ENCODE assay signal across 21 mouse cellular contexts in the genomic region with DNA sequence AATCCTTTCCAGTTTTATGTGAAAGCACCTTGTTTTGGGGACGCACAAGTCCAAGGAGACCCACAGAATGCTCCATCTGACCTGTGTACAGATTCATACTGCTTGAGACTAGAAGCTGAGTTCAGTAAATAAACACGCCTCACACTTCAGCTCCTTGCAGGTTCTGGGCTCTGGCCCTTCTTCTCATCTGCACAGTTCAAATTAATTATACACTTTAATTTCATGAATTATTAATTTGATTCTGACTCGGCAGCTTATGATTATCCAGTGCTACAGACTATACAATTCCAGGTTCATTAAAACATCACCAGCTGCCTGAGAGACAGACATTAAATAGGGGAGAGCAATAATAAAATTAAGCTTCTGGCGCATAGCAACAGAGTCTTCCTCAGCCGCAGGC.
A peak's percentile ranks its signal among the peaks of the same experiment; 100 is the strongest.
DNase-seq lines count a peak whose midpoint lies in the region; ATAC-seq and TF ChIP-seq lines count a peak whose summit lies in the region.
"Had no signal": no experiment of that assay in that cellular context is flagged by ENCODE, and none has a peak within 500 bp of the region (broad histone marks: within the 10 kb centered on the region; RNA-seq: fewer than 3 reads in every experiment).

No protein-coding gene starts in this region.

- H3K27ac ChIP-seq in hindbrain, embryonic 11.5 days (ENCODE audit: low read depth, low read length), result no peak overlapping the region
- H3K27ac ChIP-seq in hindbrain, embryonic 10.5 days, result no peak overlapping the region
- H3K27ac ChIP-seq in forebrain, postnatal 0 days (ENCODE audit: low read depth, low read length), result peak overlapping the region; percentile 40; the same call in 1 of the 2 replicates
- H3K27ac ChIP-seq in midbrain, embryonic 13.5 days, result peak overlapping the region; percentile 79
- peak overlapping the region; percentile 13; the same call in 1 of the 2 replicates for H3K27ac ChIP-seq in neural tube, embryonic 15.5 days (replicated peaks)
- no peak overlapping the region for H3K27ac ChIP-seq in intestine, postnatal 0 days (ENCODE audit: low read depth, low read length)
- H3K27ac ChIP-seq: embryonic facial prominence, embryonic 10.5 days; heart, embryonic 13.5 days; kidney, postnatal 0 days; layer of hippocampus, adult 2 months; liver, embryonic 14.5 days had no signal

- no peak overlapping the region for H3K4me3 ChIP-seq in hindbrain, embryonic 11.5 days (ENCODE audit: low read depth, low read length)
- H3K4me3 ChIP-seq in hindbrain, embryonic 10.5 days, result no peak overlapping the region
- no peak overlapping the region for H3K4me3 ChIP-seq in forebrain, postnatal 0 days (ENCODE audit: low read depth, low read length)
- no peak overlapping the region for H3K4me3 ChIP-seq in midbrain, embryonic 13.5 days (replicated peaks)
- H3K4me3 ChIP-seq in neural tube, embryonic 15.5 days (replicated peaks), result no peak overlapping the region
- no peak overlapping the region for H3K4me3 ChIP-seq in intestine, postnatal 0 days (ENCODE audit: low read depth, low read length)
- H3K4me3 ChIP-seq: embryonic facial prominence, embryonic 10.5 days; heart, embryonic 13.5 days; layer of hippocampus, adult 2 months; myocyte had no signal

- no peaks in the 10 kb centered on the region for H3K27me3 ChIP-seq in hindbrain, embryonic 11.5 days (ENCODE audit: control insufficient read depth, insufficient read depth, low read length)
- H3K27me3 ChIP-seq in hindbrain, embryonic 10.5 days (ENCODE audit: insufficient read depth, poor library complexity, severe bottlenecking), result no peaks in the 10 kb centered on the region
- H3K27me3 ChIP-seq in forebrain, postnatal 0 days (ENCODE audit: insufficient read depth, low read length), result no peaks in the 10 kb centered on the region
- H3K27me3 ChIP-seq in midbrain, embryonic 13.5 days, result no peaks in the 10 kb centered on the region
- H3K27me3 ChIP-seq in neural tube, embryonic 15.5 days (replicated peaks), result no peaks in the 10 kb centered on the region
- H3K27me3 ChIP-seq in intestine, postnatal 0 days (replicated peaks; ENCODE audit: control insufficient read depth, insufficient read depth, low read length), result no peaks in the 10 kb centered on the region
- H3K27me3 ChIP-seq: heart, embryonic 13.5 days had no signal

- peak; percentile 60 for ATAC-seq in hindbrain, embryonic 11.5 days (ENCODE audit: low FRiP score)
- ATAC-seq in forebrain, postnatal 0 days, result peak; percentile 91
- ATAC-seq in midbrain, embryonic 13.5 days, result peak; percentile 87
- ATAC-seq in neural tube, embryonic 15.5 days (ENCODE audit: low FRiP score), result peak; percentile 61
- ATAC-seq in intestine, postnatal 0 days, result no peak
- ATAC-seq: lung, postnatal 0 days had no signal

- no peak overlapping the region for H3K9ac ChIP-seq in hindbrain, embryonic 11.5 days (ENCODE audit: low read depth, low read length)
- H3K9ac ChIP-seq in forebrain, postnatal 0 days, result no peak overlapping the region
- H3K9ac ChIP-seq in midbrain, embryonic 13.5 days (replicated peaks), result no peak overlapping the region
- no peak overlapping the region for H3K9ac ChIP-seq in neural tube, embryonic 15.5 days (replicated peaks)
- H3K9ac ChIP-seq in intestine, postnatal 0 days (ENCODE audit: low read depth, low read length), result no peak overlapping the region
- H3K9ac ChIP-seq: heart, embryonic 13.5 days; liver, embryonic 14.5 days had no signal

- WGBS in hindbrain, embryonic 11.5 days, result 75% methylated on average over 5 of the region's 5 CpGs
- WGBS in hindbrain, embryonic 10.5 days, result 86% methylated on average over 5 of the region's 5 CpGs
- WGBS in forebrain, postnatal 0 days, result 17% methylated on average over 5 of the region's 5 CpGs
- WGBS in midbrain, embryonic 13.5 days, result 31% methylated on average over 5 of the region's 5 CpGs
- 31% methylated on average over 5 of the region's 5 CpGs for WGBS in neural tube, embryonic 15.5 days
- 75% methylated on average over 5 of the region's 5 CpGs for WGBS in intestine, postnatal 0 days

- DNase-seq in hindbrain, embryonic 11.5 days (ENCODE audit: low spot score), result no peak
- no peak for DNase-seq in hindbrain, embryonic 10.5 days (ENCODE audit: low spot score)
- peak; percentile 45 for DNase-seq in forebrain, postnatal 0 days
- no peak for DNase-seq in ovary, postnatal 36 days (ENCODE audit: low spot score)
- DNase-seq in frontal cortex, adult 2 months (ENCODE audit: extremely low spot score in 1 of 2, low spot score in 1 of 2), result no peak
- DNase-seq: adrenal gland, adult 2 months; cerebellum, postnatal 36 days; heart, postnatal 4 days; kidney, adult 11 months; right cerebral cortex, postnatal 25 days; thymus, postnatal 14 days had no signal

- no peaks in the 10 kb centered on the region for H3K9me3 ChIP-seq in hindbrain, embryonic 11.5 days (ENCODE audit: control insufficient read depth, low read length)
- no peaks in the 10 kb centered on the region for H3K9me3 ChIP-seq in hindbrain, embryonic 10.5 days
- no peaks in the 10 kb centered on the region for H3K9me3 ChIP-seq in forebrain, postnatal 0 days (ENCODE audit: low read length)
- H3K9me3 ChIP-seq in midbrain, embryonic 13.5 days, result no peaks in the 10 kb centered on the region
- no peaks in the 10 kb centered on the region for H3K9me3 ChIP-seq in neural tube, embryonic 15.5 days (replicated peaks)
- H3K9me3 ChIP-seq in intestine, postnatal 0 days (ENCODE audit: control insufficient read depth), result no peaks in the 10 kb centered on the region
- H3K9me3 ChIP-seq: embryonic facial prominence, embryonic 10.5 days; heart, embryonic 13.5 days had no signal

- no peaks in the 10 kb centered on the region for H3K36me3 ChIP-seq in hindbrain, embryonic 11.5 days (ENCODE audit: control insufficient read depth, insufficient read depth, low read length)
- H3K36me3 ChIP-seq in hindbrain, embryonic 10.5 days, result 0 out of 2 replicates have a peak, but pooled peaks cover 3% of the 10 kb centered on the region
- H3K36me3 ChIP-seq in forebrain, postnatal 0 days (ENCODE audit: insufficient read depth), result no peaks in the 10 kb centered on the region
- H3K36me3 ChIP-seq in midbrain, embryonic 13.5 days, result no peaks in the 10 kb centered on the region
- no peaks in the 10 kb centered on the region for H3K36me3 ChIP-seq in neural tube, embryonic 15.5 days
- no peaks in the 10 kb centered on the region for H3K36me3 ChIP-seq in intestine, postnatal 0 days (ENCODE audit: control insufficient read depth, insufficient read depth)
- H3K36me3 ChIP-seq: embryonic facial prominence, embryonic 10.5 days; heart, embryonic 13.5 days had no signal

- 0 out of 2 replicates have a peak, but pooled peaks cover 2% of the 10 kb centered on the region for H3K4me1 ChIP-seq in hindbrain, embryonic 11.5 days (replicated peaks; ENCODE audit: control insufficient read depth, insufficient read depth, low read length)
- H3K4me1 ChIP-seq in hindbrain, embryonic 10.5 days (replicated peaks), result 0 out of 2 replicates have a peak, but pooled peaks cover 10% of the 10 kb centered on the region
- H3K4me1 ChIP-seq in forebrain, postnatal 0 days (ENCODE audit: insufficient read depth), result peaks cover 23% of the 10 kb centered on the region
- peaks cover 45% of the 10 kb centered on the region for H3K4me1 ChIP-seq in midbrain, embryonic 13.5 days (replicated peaks)
- H3K4me1 ChIP-seq in neural tube, embryonic 15.5 days, result peaks cover 17% of the 10 kb centered on the region
- no peaks in the 10 kb centered on the region for H3K4me1 ChIP-seq in intestine, postnatal 0 days (replicated peaks; ENCODE audit: control insufficient read depth, insufficient read depth, low read length)

- H3K4me2 ChIP-seq in hindbrain, embryonic 11.5 days (replicated peaks; ENCODE audit: low read depth, low read length), result no peak overlapping the region
- H3K4me2 ChIP-seq in forebrain, postnatal 0 days (ENCODE audit: low read depth), result no peak overlapping the region
- H3K4me2 ChIP-seq in midbrain, embryonic 13.5 days (replicated peaks), result no peak overlapping the region
- no peak overlapping the region for H3K4me2 ChIP-seq in neural tube, embryonic 15.5 days
- no peak overlapping the region for H3K4me2 ChIP-seq in intestine, postnatal 0 days (replicated peaks; ENCODE audit: low read depth)
- H3K4me2 ChIP-seq: heart, embryonic 13.5 days had no signal

- no peak for TF ChIP-seq CTCF in forebrain, postnatal 0 days (IDR thresholded peaks at IDR 0.05; ENCODE audit: low read depth)
- TF ChIP-seq CTCF in intestine, postnatal 0 days (IDR thresholded peaks at IDR 0.05; ENCODE audit: low read depth), result no peak

Comparison
In these comparisons a context has a peak if more than half of its experiments do, and no peak if none do; other contexts are left out.
1. H3K27ac ChIP-seq: peak in forebrain, postnatal 0 days (single experiment), midbrain, embryonic 13.5 days (single experiment) and neural tube, embryonic 15.5 days (single experiment); none in hindbrain, embryonic 11.5 days (single experiment), hindbrain, embryonic 10.5 days (single experiment) and intestine, postnatal 0 days (single experiment).